ENCODE assay signal across 15 mouse cellular contexts in the genomic region with DNA sequence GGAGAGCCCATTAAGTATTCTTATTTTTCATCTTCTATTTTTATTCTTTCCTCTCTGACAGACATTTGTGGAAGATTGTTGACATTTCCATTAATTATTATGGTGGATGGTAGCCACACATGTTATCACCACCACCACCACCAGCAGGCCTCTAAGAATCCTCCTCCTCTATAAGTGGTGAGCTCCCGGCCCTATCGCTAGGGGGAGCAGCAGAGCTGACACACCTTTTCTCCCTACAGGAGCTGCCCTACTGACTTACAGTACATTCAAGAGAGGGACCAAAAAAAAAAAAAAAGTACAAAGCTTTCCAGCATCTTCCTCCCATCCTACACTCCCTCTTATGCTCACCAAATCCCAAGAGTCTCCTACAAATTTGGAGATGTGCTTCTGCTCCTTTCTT. TPM values are rescaled to one million over a fixed set of nuclear protein-coding genes. Genes with fewer than 3 reads are reported as not detected.
DNase-seq lines count a peak whose midpoint lies in the region; ATAC-seq and TF ChIP-seq lines count a peak whose summit lies in the region.
"Had no signal": no experiment of that assay in that cellular context is flagged by ENCODE, and none has a peak within 500 bp of the region (broad histone marks: within the 10 kb centered on the region; RNA-seq: fewer than 3 reads in every experiment).

No protein-coding gene starts in this region.

- no peaks in the 10 kb centered on the region for H3K36me3 ChIP-seq in liver, postnatal 0 days (replicated peaks; ENCODE audit: insufficient read depth, low read length)
- H3K36me3 ChIP-seq in liver, embryonic 12.5 days = no peaks in the 10 kb centered on the region
- no peaks in the 10 kb centered on the region for H3K36me3 ChIP-seq in ES-Bruce4 (ENCODE audit: control insufficient read depth, insufficient read depth, low read length, poor library complexity, severe bottlenecking)
- no peaks in the 10 kb centered on the region for H3K36me3 ChIP-seq in intestine, embryonic 15.5 days
- H3K36me3 ChIP-seq: G1E; limb, embryonic 12.5 days had no signal

- TF ChIP-seq EP300 in liver, postnatal 0 days (IDR thresholded peaks at IDR 0.05; ENCODE audit: low read depth) = no peak
- no peak for TF ChIP-seq EP300 in ES-Bruce4 (IDR thresholded peaks at IDR 0.05; ENCODE audit: insufficient read depth, low read depth, low read length)

- peak; percentile 3 to 5 for DNase-seq in heart, postnatal 10 days
- DNase-seq in heart, adult 9 months (ENCODE audit: low spot score in 2 of 2) = no peak
- DNase-seq in liver, postnatal 0 days = peak; percentile 15
- DNase-seq in ZHBTc4 (ENCODE audit: low read depth, low spot score) = peak; percentile 21
- DNase-seq: cerebellum, postnatal 14 days; heart, postnatal 36 days had no signal

- no peaks in the 10 kb centered on the region for H3K4me1 ChIP-seq in liver, postnatal 0 days (ENCODE audit: insufficient read depth)
- H3K4me1 ChIP-seq in liver, embryonic 12.5 days = no peaks in the 10 kb centered on the region
- H3K4me1 ChIP-seq in ES-Bruce4 (ENCODE audit: control insufficient read depth, insufficient read depth, low read length) = no peaks in the 10 kb centered on the region
- no peaks in the 10 kb centered on the region for H3K4me1 ChIP-seq in intestine, embryonic 15.5 days (replicated peaks)
- H3K4me1 ChIP-seq: limb, embryonic 12.5 days had no signal

- H3K9me3 ChIP-seq in liver, postnatal 0 days (ENCODE audit: low read length) = no peaks in the 10 kb centered on the region
- no peaks in the 10 kb centered on the region for H3K9me3 ChIP-seq in liver, embryonic 12.5 days (replicated peaks)
- H3K9me3 ChIP-seq in ES-Bruce4 (replicated peaks; ENCODE audit: control insufficient read depth, insufficient read depth, low read length, poor library complexity, severe bottlenecking) = no peaks in the 10 kb centered on the region
- H3K9me3 ChIP-seq in intestine, embryonic 15.5 days = no peaks in the 10 kb centered on the region
- H3K9me3 ChIP-seq: G1E; limb, embryonic 12.5 days had no signal

- H3K4me2 ChIP-seq in liver, postnatal 0 days (ENCODE audit: low read depth, low read length) = no peak overlapping the region
- H3K4me2 ChIP-seq in liver, embryonic 12.5 days = no peak overlapping the region
- H3K4me2 ChIP-seq in intestine, embryonic 15.5 days (replicated peaks) = no peak overlapping the region
- H3K4me2 ChIP-seq: limb, embryonic 12.5 days; midbrain, embryonic 11.5 days had no signal

- H3K27me3 ChIP-seq in liver, postnatal 0 days (ENCODE audit: insufficient read depth, low read length) = no peaks in the 10 kb centered on the region
- no peaks in the 10 kb centered on the region for H3K27me3 ChIP-seq in liver, embryonic 12.5 days (replicated peaks)
- H3K27me3 ChIP-seq in ES-Bruce4 (ENCODE audit: control insufficient read depth, insufficient read depth, low read length, poor library complexity, severe bottlenecking) = no peaks in the 10 kb centered on the region
- H3K27me3 ChIP-seq in intestine, embryonic 15.5 days (replicated peaks) = no peaks in the 10 kb centered on the region
- H3K27me3 ChIP-seq: limb, embryonic 12.5 days had no signal

- TF ChIP-seq CTCF in liver, postnatal 0 days (IDR thresholded peaks at IDR 0.05; ENCODE audit: low read depth) = peak; percentile 38
- TF ChIP-seq CTCF in ES-Bruce4 (IDR thresholded peaks at IDR 0.05; ENCODE audit: low read depth, low read length) = peak; percentile 11

- no peak for ATAC-seq in liver, postnatal 0 days
- no peak for ATAC-seq in liver, embryonic 12.5 days
- ATAC-seq in intestine, embryonic 15.5 days = no peak

- H3K27ac ChIP-seq in liver, postnatal 0 days (ENCODE audit: low read depth) = no peak overlapping the region
- H3K27ac ChIP-seq in liver, embryonic 12.5 days = no peak overlapping the region
- H3K27ac ChIP-seq in ES-Bruce4 (ENCODE audit: insufficient read depth, low read length) = no peak overlapping the region
- H3K27ac ChIP-seq in intestine, embryonic 15.5 days = no peak overlapping the region
- H3K27ac ChIP-seq: limb, embryonic 12.5 days had no signal

- TF ChIP-seq POLR2A in ES-Bruce4 (IDR thresholded peaks at IDR 0.05; ENCODE audit: insufficient read depth, low read length) = no peak

- intact Hi-C loops in heart, postnatal 10 days (cut with DNase I) = no loop called here

- H3K4me3 ChIP-seq in liver, postnatal 0 days (ENCODE audit: low read depth, low read length) = no peak overlapping the region
- no peak overlapping the region for H3K4me3 ChIP-seq in liver, embryonic 12.5 days
- no peak overlapping the region for H3K4me3 ChIP-seq in ES-Bruce4 (ENCODE audit: low read depth, low read length)
- H3K4me3 ChIP-seq in intestine, embryonic 15.5 days (replicated peaks) = no peak overlapping the region
- H3K4me3 ChIP-seq: limb, embryonic 12.5 days; myocyte had no signal

- H3K9ac ChIP-seq in liver, postnatal 0 days (replicated peaks) = no peak overlapping the region
- no peak overlapping the region for H3K9ac ChIP-seq in liver, embryonic 12.5 days
- no peak overlapping the region for H3K9ac ChIP-seq in ES-Bruce4 (ENCODE audit: low read depth, poor library complexity, severe bottlenecking)
- H3K9ac ChIP-seq in intestine, embryonic 15.5 days = no peak overlapping the region
- H3K9ac ChIP-seq: limb, embryonic 12.5 days had no signal

- WGBS in liver, postnatal 0 days (ENCODE audit: insufficient replicate concordance) = 4% methylated on average over 2 of the region's 2 CpGs
- 17% methylated on average over 2 of the region's 2 CpGs for WGBS in liver, embryonic 12.5 days (ENCODE audit: insufficient replicate concordance)
- WGBS in intestine, embryonic 15.5 days = 42% methylated on average over 2 of the region's 2 CpGs

RNA-seq across cellular contexts. Expression of a gene that starts 26.7 kb away (rescaled TPM):
- 1 to 10 TPM; 7.2 to 9.4 TPM for total RNA-seq in heart, postnatal 10 days (2021)
- polyA plus RNA-seq in liver, postnatal 0 days (2015; fragmentation: Nextera tagmentation; extraction: Ambion mirVana) = 6.8 and 7.7 TPM in 2 replicates
- 54.9 and 57.5 TPM in 2 replicates for polyA plus RNA-seq in liver, embryonic 12.5 days (2016; fragmentation: Nextera tagmentation; extraction: Ambion mirVana)
- 7.2 and 10.3 TPM in 2 replicates for polyA plus RNA-seq in ES-Bruce4 (2011; ENCODE audit: insufficient read depth, insufficient read length, low read depth, missing spikeins)
- 1.9 and 2.1 TPM in 2 replicates for polyA plus RNA-seq in intestine, embryonic 15.5 days (2015; fragmentation: Nextera tagmentation; extraction: Ambion mirVana)
- total RNA-seq: G1E; granulocyte monocyte progenitor cell, adult 5-6 weeks had no signal
- polyA plus RNA-seq: G1E, myocyte had no signal

RNA-seq across cellular contexts. Expression of a gene that starts 36.0 kb away (rescaled TPM):
- not detected for total RNA-seq in heart, postnatal 10 days (2021)
- not detected in 2 replicates for polyA plus RNA-seq in liver, postnatal 0 days (2015; fragmentation: Nextera tagmentation; extraction: Ambion mirVana)
- polyA plus RNA-seq in liver, embryonic 12.5 days (2016; fragmentation: Nextera tagmentation; extraction: Ambion mirVana) = not detected in 2 replicates
- polyA plus RNA-seq in ES-Bruce4 (2011; ENCODE audit: insufficient read depth, insufficient read length, low read depth, missing spikeins) = not detected in 2 replicates
- polyA plus RNA-seq in intestine, embryonic 15.5 days (2015; fragmentation: Nextera tagmentation; extraction: Ambion mirVana) = not detected in 2 replicates
- total RNA-seq: granulocyte monocyte progenitor cell, adult 5-6 weeks; heart, postnatal 36 days had no signal
- polyA plus RNA-seq: G1E; limb, embryonic 12.5 days; lung, embryonic 16.5 days; midbrain, embryonic 11.5 days; myocyte had no signal

Comparison
In these comparisons a context has a peak if more than half of its experiments do, and no peak if none do; other contexts are left out.
1. DNase-seq: peak in heart, postnatal 10 days (2 of 2), liver, postnatal 0 days (single experiment) and ZHBTc4 (single experiment); none in heart, adult 9 months (0 of 2).